In the genomic region with DNA sequence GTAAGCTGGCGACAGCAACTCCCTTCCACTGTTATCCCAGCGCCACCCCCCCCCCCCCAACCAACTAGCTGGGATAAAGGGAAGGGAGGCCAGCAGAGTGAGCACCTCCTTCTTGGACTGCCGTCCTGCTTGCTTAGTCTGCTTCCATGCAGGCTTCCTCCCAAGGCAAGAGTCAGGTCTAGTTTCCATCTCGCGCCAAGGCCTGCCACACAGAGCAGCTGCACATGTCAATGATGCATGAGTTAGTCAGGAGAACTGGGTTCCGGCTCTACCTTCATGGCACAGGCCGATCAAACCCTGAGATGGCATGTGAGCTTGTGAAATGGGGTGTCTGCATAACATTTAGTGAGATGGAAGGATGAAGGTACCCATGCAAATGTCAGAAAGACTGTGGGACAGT, we compare ENCODE assay signal across 18 mouse cellular contexts.
A peak's percentile ranks its signal among the peaks of the same experiment; 100 is the strongest.
DNase-seq lines count a peak whose midpoint lies in the region; ATAC-seq and TF ChIP-seq lines count a peak whose summit lies in the region.
"Had no signal": no experiment of that assay in that cellular context is flagged by ENCODE, and none has a peak within 500 bp of the region (broad histone marks: within the 10 kb centered on the region; RNA-seq: fewer than 3 reads in every experiment).

No protein-coding gene starts in this region.

- WGBS in heart, embryonic 10.5 days, result 86% methylated on average over 7 of the region's 7 CpGs
- WGBS in heart, adult 2 months, result 77% methylated on average over 7 of the region's 7 CpGs
- WGBS in liver, embryonic 12.5 days (ENCODE audit: insufficient replicate concordance), result 77% methylated on average over 7 of the region's 7 CpGs
- 74% methylated on average over 7 of the region's 7 CpGs for WGBS in liver, embryonic 13.5 days (ENCODE audit: insufficient replicate concordance)

- H3K4me2 ChIP-seq in liver, embryonic 12.5 days, result peak overlapping the region; percentile 50; the same call in 1 of the 2 replicates
- H3K4me2 ChIP-seq in liver, embryonic 13.5 days, result peak overlapping the region; percentile 47; the same call in 1 of the 2 replicates
- H3K4me2 ChIP-seq: heart, embryonic 12.5 days; stomach, embryonic 15.5 days had no signal

- TF ChIP-seq CTCF in heart, adult 2 months (IDR thresholded peaks at IDR 0.05), result no peak

- no peak for TF ChIP-seq EP300 in heart, adult 2 months (IDR thresholded peaks at IDR 0.05; ENCODE audit: insufficient read depth, low read depth, low read length)

- H3K4me3 ChIP-seq in heart, embryonic 10.5 days, result no peak overlapping the region
- H3K4me3 ChIP-seq in heart, adult 2 months, result no peak overlapping the region
- no peak overlapping the region for H3K4me3 ChIP-seq in liver, embryonic 12.5 days
- no peak overlapping the region for H3K4me3 ChIP-seq in liver, embryonic 13.5 days (replicated peaks)
- H3K4me3 ChIP-seq: heart, embryonic 12.5 days; neural tube, embryonic 15.5 days; stomach, embryonic 15.5 days had no signal

- H3K79me2 ChIP-seq in heart, adult 2 months (replicated peaks; ENCODE audit: control insufficient read depth, insufficient read depth, low read length), result peaks cover 9% of the 10 kb centered on the region

- intact Hi-C loops in heart, adult 2 months (cut with DNase I), result loop anchor here (2.0 kb wide), 1 partner anchor 14 kb away; no protein-coding TSS in a partner anchor

- H3K9me3 ChIP-seq in heart, embryonic 10.5 days, result no peaks in the 10 kb centered on the region
- H3K9me3 ChIP-seq in liver, embryonic 12.5 days (replicated peaks), result no peaks in the 10 kb centered on the region
- no peaks in the 10 kb centered on the region for H3K9me3 ChIP-seq in liver, embryonic 13.5 days (replicated peaks)
- H3K9me3 ChIP-seq: heart, embryonic 12.5 days; neural tube, embryonic 15.5 days; stomach, embryonic 15.5 days had no signal

- no peak for TF ChIP-seq POLR2A in heart, adult 2 months (IDR thresholded peaks at IDR 0.05; ENCODE audit: insufficient read depth, low read depth, low read length)

- no peaks in the 10 kb centered on the region for H3K27me3 ChIP-seq in heart, embryonic 10.5 days (ENCODE audit: insufficient read depth, poor library complexity, severe bottlenecking)
- no peaks in the 10 kb centered on the region for H3K27me3 ChIP-seq in heart, adult 2 months (ENCODE audit: control insufficient read depth, insufficient read depth, low read length)
- no peaks in the 10 kb centered on the region for H3K27me3 ChIP-seq in liver, embryonic 12.5 days (replicated peaks)
- H3K27me3 ChIP-seq in liver, embryonic 13.5 days, result no peaks in the 10 kb centered on the region
- H3K27me3 ChIP-seq: heart, embryonic 12.5 days; neural tube, embryonic 15.5 days; stomach, embryonic 15.5 days had no signal

- peaks cover 72% of the 10 kb centered on the region for H3K4me1 ChIP-seq in heart, embryonic 10.5 days
- H3K4me1 ChIP-seq in heart, adult 2 months (ENCODE audit: control insufficient read depth, insufficient read depth, low read length), result peaks cover 29% of the 10 kb centered on the region
- peaks cover 79% of the 10 kb centered on the region for H3K4me1 ChIP-seq in liver, embryonic 12.5 days
- peaks cover 79% of the 10 kb centered on the region for H3K4me1 ChIP-seq in liver, embryonic 13.5 days (replicated peaks)

- H3K27ac ChIP-seq in heart, embryonic 10.5 days, result 0 out of 2 replicates have a peak overlapping the region, but pooled peaks have one; percentile 0
- H3K27ac ChIP-seq in heart, adult 2 months, result no peak overlapping the region
- H3K27ac ChIP-seq in liver, embryonic 12.5 days, result peak overlapping the region; percentile 77
- H3K27ac ChIP-seq in liver, embryonic 13.5 days, result peak overlapping the region; percentile 82
- H3K27ac ChIP-seq: macrophage; neural tube, embryonic 15.5 days; stomach, embryonic 15.5 days had no signal

- DNase-seq in cerebellum, adult 11-12 months, result peak; percentile 18
- no peak for DNase-seq in cerebellum, postnatal 4 days (ENCODE audit: low spot score in 2 of 2)
- DNase-seq in heart, embryonic 10.5 days (ENCODE audit: low spot score), result no peak
- no peak for DNase-seq in heart, adult 2 months
- no peak for DNase-seq in liver
- no peak for DNase-seq in liver, embryonic 13.5 days
- DNase-seq in urinary bladder, postnatal 36 days (ENCODE audit: low spot score in 2 of 2), result no peak
- DNase-seq: adrenal gland, postnatal 14 days; cerebellum, adult 9-11 months; heart, postnatal 10 days; kidney, adult 18-20 months had no signal

- no peak for ATAC-seq in liver, embryonic 12.5 days
- no peak for ATAC-seq in liver, embryonic 13.5 days (ENCODE audit: low read depth)
- ATAC-seq: inflammation-experienced regulatory T-cells, adult 6 months; lung, postnatal 0 days had no signal

- no peak overlapping the region for H3K9ac ChIP-seq in heart, adult 2 months (ENCODE audit: low read depth, low read length)
- H3K9ac ChIP-seq in liver, embryonic 12.5 days, result no peak overlapping the region
- no peak overlapping the region for H3K9ac ChIP-seq in liver, embryonic 13.5 days
- H3K9ac ChIP-seq: heart, embryonic 12.5 days; neural tube, embryonic 15.5 days; stomach, embryonic 15.5 days had no signal

- no peaks in the 10 kb centered on the region; the same call in 1 of the 2 replicates for H3K36me3 ChIP-seq in heart, embryonic 10.5 days
- H3K36me3 ChIP-seq in heart, adult 2 months (ENCODE audit: control insufficient read depth, insufficient read depth, low read length), result peaks cover 2% of the 10 kb centered on the region; the same call in 1 of the 2 replicates
- no peaks in the 10 kb centered on the region for H3K36me3 ChIP-seq in liver, embryonic 12.5 days
- H3K36me3 ChIP-seq in liver, embryonic 13.5 days, result no peaks in the 10 kb centered on the region
- H3K36me3 ChIP-seq: heart, embryonic 12.5 days; neural tube, embryonic 15.5 days; stomach, embryonic 15.5 days had no signal
